Mouse (Mus musculus): ENCODE measurements around the gene Cyren.

- TF ChIP-seq CTCF (IDR thresholded peaks at IDR 0.05; ENCODE audit: low read depth) = peak; percentile 46
- TF ChIP-seq EP300 (optimal IDR thresholded peaks at IDR 0.05) = no peak
Observed at GRCm38 (mm10) chr6:34874101-34874921, 3.5 kb downstream of the Cyren start.

Data from stomach, postnatal 0 days (tissue).